In the genomic region with DNA sequence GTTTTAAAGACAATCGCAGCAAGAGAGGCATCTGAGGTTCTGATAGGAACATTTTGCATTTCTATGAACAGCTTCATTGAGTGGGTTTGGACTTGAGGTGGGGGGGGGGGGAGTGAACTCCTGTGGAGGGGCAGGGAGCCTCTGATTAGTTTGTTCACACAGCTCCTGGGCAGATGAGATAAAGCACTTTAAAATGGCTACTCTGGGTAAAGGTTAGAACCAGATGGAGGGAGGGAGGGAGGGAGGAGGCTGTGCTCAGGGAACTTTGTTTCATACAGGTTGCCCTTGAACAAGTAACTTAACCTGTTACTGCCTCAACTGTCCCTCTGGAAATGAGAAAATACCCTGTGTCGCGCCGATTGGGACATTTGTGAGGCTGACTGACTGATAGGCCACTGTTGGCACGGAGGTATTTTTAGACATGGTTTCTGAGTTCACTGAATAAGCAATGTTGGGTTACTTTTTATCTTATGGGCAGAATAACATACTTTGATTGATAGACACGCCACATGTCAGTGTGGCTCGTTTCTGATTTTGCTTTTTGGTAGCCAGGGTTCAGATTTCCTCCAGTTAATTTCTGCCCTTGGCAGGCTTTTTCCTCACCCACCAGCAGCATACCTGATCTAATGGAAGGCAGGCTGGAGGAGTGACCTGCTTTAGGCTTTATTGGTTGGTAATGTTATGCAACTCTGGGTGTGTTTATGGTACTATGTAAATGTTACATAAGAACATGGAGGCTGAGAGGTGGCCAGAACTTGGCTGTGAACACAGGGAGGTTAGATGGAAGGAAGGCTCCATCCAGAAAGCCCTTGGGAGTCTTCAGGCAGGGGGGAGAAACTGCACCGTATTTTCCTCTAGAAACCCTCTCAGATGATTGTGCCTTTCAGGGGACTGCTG, we compare ENCODE assay signal across 8 mouse cellular contexts. TPM values are rescaled to one million over a fixed set of nuclear protein-coding genes. Genes with fewer than 3 reads are reported as not detected.
DNase-seq lines count a peak whose midpoint lies in the region; ATAC-seq and TF ChIP-seq lines count a peak whose summit lies in the region.

No protein-coding gene starts in this region.

- no peaks in the 10 kb centered on the region for H3K9me3 ChIP-seq in hindbrain, embryonic 13.5 days
- no peaks in the 10 kb centered on the region for H3K9me3 ChIP-seq in hindbrain, embryonic 11.5 days (ENCODE audit: control insufficient read depth, low read length)
- H3K9me3 ChIP-seq in hindbrain, embryonic 14.5 days (ENCODE audit: control insufficient read depth, low read length): no peaks in the 10 kb centered on the region
- no peaks in the 10 kb centered on the region for H3K9me3 ChIP-seq in midbrain, embryonic 15.5 days

- ATAC-seq in hindbrain, embryonic 13.5 days (ENCODE audit: low FRiP score): no peak
- no peak for ATAC-seq in hindbrain, embryonic 11.5 days (ENCODE audit: low FRiP score)
- ATAC-seq in hindbrain, embryonic 14.5 days (ENCODE audit: low FRiP score): no peak
- no peak for ATAC-seq in midbrain, embryonic 15.5 days (replicated peaks)

- TF ChIP-seq CTCF in cortical plate, adult 2 months (IDR thresholded peaks at IDR 0.05; ENCODE audit: extremely low read depth, insufficient read depth, low read length): no peak

- TF ChIP-seq POLR2A in cortical plate, adult 2 months (IDR thresholded peaks at IDR 0.05; ENCODE audit: extremely low read depth, insufficient read depth, low read length): no peak

- peak overlapping the region; percentile 84 for H3K4me2 ChIP-seq in hindbrain, embryonic 13.5 days
- no peak overlapping the region for H3K4me2 ChIP-seq in hindbrain, embryonic 11.5 days (replicated peaks; ENCODE audit: low read depth, low read length)
- H3K4me2 ChIP-seq in hindbrain, embryonic 14.5 days (replicated peaks): peak overlapping the region; percentile 88
- peak overlapping the region; percentile 84 for H3K4me2 ChIP-seq in midbrain, embryonic 15.5 days

- peaks cover 6% of the 10 kb centered on the region; the same call in 1 of the 2 replicates for H3K27me3 ChIP-seq in hindbrain, embryonic 13.5 days
- no peaks in the 10 kb centered on the region for H3K27me3 ChIP-seq in hindbrain, embryonic 11.5 days (ENCODE audit: control insufficient read depth, insufficient read depth, low read length)
- 0 out of 2 replicates have a peak, but pooled peaks cover 3% of the 10 kb centered on the region for H3K27me3 ChIP-seq in hindbrain, embryonic 14.5 days (ENCODE audit: control insufficient read depth, insufficient read depth, low read length)
- 0 out of 2 replicates have a peak, but pooled peaks cover under 1% of the 10 kb centered on the region for H3K27me3 ChIP-seq in midbrain, embryonic 15.5 days (replicated peaks)

- no peak overlapping the region for H3K4me3 ChIP-seq in hindbrain, embryonic 13.5 days
- no peak overlapping the region for H3K4me3 ChIP-seq in hindbrain, embryonic 11.5 days (ENCODE audit: low read depth, low read length)
- H3K4me3 ChIP-seq in cortical plate, adult 2 months (ENCODE audit: insufficient read depth, low read length): no peak overlapping the region; the same call in 1 of the 2 replicates
- no peak overlapping the region for H3K4me3 ChIP-seq in hindbrain, embryonic 14.5 days (replicated peaks; ENCODE audit: low read length)
- H3K4me3 ChIP-seq in midbrain, embryonic 15.5 days: 0 out of 2 replicates have a peak overlapping the region, but pooled peaks have one; percentile 87

- peaks cover 71% of the 10 kb centered on the region for H3K4me1 ChIP-seq in hindbrain, embryonic 13.5 days (replicated peaks)
- no peaks in the 10 kb centered on the region; the same call in 1 of the 2 replicates for H3K4me1 ChIP-seq in hindbrain, embryonic 11.5 days (replicated peaks; ENCODE audit: control insufficient read depth, insufficient read depth, low read length)
- H3K4me1 ChIP-seq in cortical plate, adult 2 months (ENCODE audit: control insufficient read depth, insufficient read depth, low read length): peaks cover 11% of the 10 kb centered on the region
- H3K4me1 ChIP-seq in hindbrain, embryonic 14.5 days (replicated peaks; ENCODE audit: control insufficient read depth, insufficient read depth, low read length): peaks cover 51% of the 10 kb centered on the region
- H3K4me1 ChIP-seq in midbrain, embryonic 15.5 days: peaks cover 67% of the 10 kb centered on the region

- no peak for DNase-seq in hindbrain, embryonic 11.5 days (ENCODE audit: low spot score)
- DNase-seq in hindbrain, embryonic 14.5 days (ENCODE audit: low spot score): no peak
- DNase-seq in frontal cortex, postnatal 14 days (ENCODE audit: low spot score in 2 of 2): no peak
- no peak for DNase-seq in spleen, postnatal 36 days (ENCODE audit: low spot score in 2 of 2)
- no peak for DNase-seq in ovary, postnatal 10 days (ENCODE audit: low spot score)

- H3K27ac ChIP-seq in hindbrain, embryonic 13.5 days: 0 out of 2 replicates have a peak overlapping the region, but pooled peaks have one; percentile 30
- no peak overlapping the region for H3K27ac ChIP-seq in hindbrain, embryonic 11.5 days (ENCODE audit: low read depth, low read length)
- 0 out of 2 replicates have a peak overlapping the region, but pooled peaks have one; percentile 29 for H3K27ac ChIP-seq in cortical plate, adult 2 months (ENCODE audit: insufficient read depth, low read length)
- H3K27ac ChIP-seq in hindbrain, embryonic 14.5 days: no peak overlapping the region
- no peak overlapping the region for H3K27ac ChIP-seq in midbrain, embryonic 15.5 days

- WGBS in hindbrain, embryonic 13.5 days: 69% methylated on average over 8 of the region's 8 CpGs
- WGBS in hindbrain, embryonic 11.5 days: 79% methylated on average over 8 of the region's 8 CpGs
- 66% methylated on average over 8 of the region's 8 CpGs for WGBS in hindbrain, embryonic 14.5 days
- 70% methylated on average over 8 of the region's 8 CpGs for WGBS in midbrain, embryonic 15.5 days

- H3K9ac ChIP-seq in hindbrain, embryonic 13.5 days: peak overlapping the region; percentile 98
- no peak overlapping the region for H3K9ac ChIP-seq in hindbrain, embryonic 11.5 days (ENCODE audit: low read depth, low read length)
- 0 out of 2 replicates have a peak overlapping the region, but pooled peaks have one; percentile 94 for H3K9ac ChIP-seq in hindbrain, embryonic 14.5 days
- H3K9ac ChIP-seq in midbrain, embryonic 15.5 days: no peak overlapping the region

- no peaks in the 10 kb centered on the region for H3K36me3 ChIP-seq in hindbrain, embryonic 13.5 days
- H3K36me3 ChIP-seq in hindbrain, embryonic 11.5 days (ENCODE audit: control insufficient read depth, insufficient read depth, low read length): no peaks in the 10 kb centered on the region
- no peaks in the 10 kb centered on the region for H3K36me3 ChIP-seq in hindbrain, embryonic 14.5 days (replicated peaks; ENCODE audit: control insufficient read depth, insufficient read depth)
- no peaks in the 10 kb centered on the region for H3K36me3 ChIP-seq in midbrain, embryonic 15.5 days (replicated peaks)

RNA-seq across cellular contexts. Expression of a gene that starts 3.2 kb away (rescaled TPM):
- 19.6 and 20.5 TPM in 2 replicates for polyA plus RNA-seq in hindbrain, embryonic 13.5 days (2015; fragmentation: Nextera tagmentation; extraction: Ambion mirVana)
- polyA plus RNA-seq in hindbrain, embryonic 11.5 days (2014; fragmentation: Nextera tagmentation; extraction: Ambion mirVana): 16.2 and 17.1 TPM in 2 replicates
- 70.5 and 73.9 TPM in 2 replicates for polyA plus RNA-seq in cortical plate, adult 2 months (2012; rRNA removed)
- polyA plus RNA-seq in hindbrain, embryonic 14.5 days (2014; fragmentation: Nextera tagmentation; extraction: Ambion mirVana): 30.0 and 35.7 TPM in 2 replicates
- polyA plus RNA-seq in midbrain, embryonic 15.5 days (2015; fragmentation: Nextera tagmentation; extraction: Ambion mirVana): 23.3 and 24.9 TPM in 2 replicates

RNA-seq across cellular contexts. Expression of a gene that starts 46.9 kb away (rescaled TPM):
- polyA plus RNA-seq in hindbrain, embryonic 13.5 days (2015; fragmentation: Nextera tagmentation; extraction: Ambion mirVana): 1.7 and 1.8 TPM in 2 replicates
- polyA plus RNA-seq in hindbrain, embryonic 11.5 days (2014; fragmentation: Nextera tagmentation; extraction: Ambion mirVana): 4.5 and 5.0 TPM in 2 replicates
- 39.7 and 41.0 TPM in 2 replicates for polyA plus RNA-seq in cortical plate, adult 2 months (2012; rRNA removed)
- polyA plus RNA-seq in hindbrain, embryonic 14.5 days (2014; fragmentation: Nextera tagmentation; extraction: Ambion mirVana): 1.6 and 2.5 TPM in 2 replicates
- 1.3 and 1.9 TPM in 2 replicates for polyA plus RNA-seq in midbrain, embryonic 15.5 days (2015; fragmentation: Nextera tagmentation; extraction: Ambion mirVana)

RNA-seq across cellular contexts. Expression of a gene that starts 48.7 kb away (rescaled TPM):
- 7.9 and 8.6 TPM in 2 replicates for polyA plus RNA-seq in hindbrain, embryonic 13.5 days (2015; fragmentation: Nextera tagmentation; extraction: Ambion mirVana)
- polyA plus RNA-seq in hindbrain, embryonic 11.5 days (2014; fragmentation: Nextera tagmentation; extraction: Ambion mirVana): 4.8 and 5.5 TPM in 2 replicates
- polyA plus RNA-seq in cortical plate, adult 2 months (2012; rRNA removed): 20.9 and 24.7 TPM in 2 replicates
- 5.7 and 6.2 TPM in 2 replicates for polyA plus RNA-seq in hindbrain, embryonic 14.5 days (2014; fragmentation: Nextera tagmentation; extraction: Ambion mirVana)
- 8.6 and 8.7 TPM in 2 replicates for polyA plus RNA-seq in midbrain, embryonic 15.5 days (2015; fragmentation: Nextera tagmentation; extraction: Ambion mirVana)

Comparison
In these comparisons a context has a peak if more than half of its experiments do, and no peak if none do; other contexts are left out.
1. H3K27ac ChIP-seq: peak in hindbrain, embryonic 13.5 days (single experiment) and cortical plate, adult 2 months (single experiment); none in hindbrain, embryonic 11.5 days (single experiment), hindbrain, embryonic 14.5 days (single experiment) and midbrain, embryonic 15.5 days (single experiment).
2. H3K9ac ChIP-seq: peak in hindbrain, embryonic 13.5 days (single experiment) and hindbrain, embryonic 14.5 days (single experiment); none in hindbrain, embryonic 11.5 days (single experiment) and midbrain, embryonic 15.5 days (single experiment).